Mouse (Mus musculus) ZHBTc4 (cell line): ENCODE data around the gene Hbb-bh2.
"Not testable (repeated sequence)": the region's sequence is repeated elsewhere in the genome, so short reads cannot be mapped to it uniquely, and the experiment has no call there.

Experiments used
- DNase-seq: peaks from one replicate; pipeline ENCODE4 v3.0.0-alpha.2; 2011; ENCODE audit warnings: low read depth, low spot score

Gene Hbb-bh2

DNA sequence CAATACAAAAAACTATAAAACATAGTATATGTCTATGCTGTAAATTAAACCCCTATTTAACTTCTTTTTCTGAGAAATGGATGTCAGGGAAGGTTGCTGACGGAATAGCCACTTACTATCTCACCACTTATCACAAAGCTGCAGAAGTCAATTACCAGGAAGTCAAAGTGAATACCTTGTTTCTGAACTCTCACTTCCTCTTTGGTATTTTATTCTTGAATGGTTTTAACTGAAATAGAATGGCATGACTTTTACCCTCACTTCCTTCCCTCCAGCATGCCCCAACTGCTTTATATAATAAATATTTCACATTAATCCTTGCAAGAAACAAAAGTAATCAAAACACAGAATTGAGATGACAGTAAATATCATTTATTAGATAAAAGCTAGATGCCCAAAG lies 28.1 kb downstream of the Hbb-bh2 start:
- no peak for DNase-seq

DNA sequence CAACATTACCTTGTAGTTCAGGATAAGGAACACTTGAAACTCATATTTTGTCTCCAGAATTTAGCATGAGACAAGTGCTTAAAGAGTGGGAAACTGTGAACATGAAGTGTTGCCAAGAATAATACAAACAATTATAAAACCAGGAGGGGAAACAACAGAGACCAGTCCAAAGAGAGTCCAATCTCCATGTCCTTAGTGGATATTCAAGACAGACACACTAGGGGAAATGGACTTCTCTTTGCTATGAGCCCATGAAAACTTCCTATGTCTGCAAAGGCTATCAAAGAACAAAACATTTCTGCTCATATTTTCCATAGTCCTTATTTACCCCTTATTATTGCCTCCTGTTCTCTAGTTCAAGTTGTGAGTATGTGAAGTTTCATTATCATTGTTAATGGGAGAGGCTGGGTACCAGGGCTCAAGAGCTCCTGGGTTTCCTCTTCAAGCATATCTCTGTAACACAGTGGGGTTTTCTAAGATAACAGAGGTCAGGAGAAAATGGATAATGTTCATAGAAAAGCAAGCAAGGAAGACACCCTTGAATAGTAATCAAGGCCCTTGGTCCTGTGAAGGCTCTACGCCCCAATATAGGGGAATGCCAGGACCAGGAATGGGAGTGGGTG lies 29.0 kb downstream of the Hbb-bh2 start:
- DNase-seq = no peak

DNA sequence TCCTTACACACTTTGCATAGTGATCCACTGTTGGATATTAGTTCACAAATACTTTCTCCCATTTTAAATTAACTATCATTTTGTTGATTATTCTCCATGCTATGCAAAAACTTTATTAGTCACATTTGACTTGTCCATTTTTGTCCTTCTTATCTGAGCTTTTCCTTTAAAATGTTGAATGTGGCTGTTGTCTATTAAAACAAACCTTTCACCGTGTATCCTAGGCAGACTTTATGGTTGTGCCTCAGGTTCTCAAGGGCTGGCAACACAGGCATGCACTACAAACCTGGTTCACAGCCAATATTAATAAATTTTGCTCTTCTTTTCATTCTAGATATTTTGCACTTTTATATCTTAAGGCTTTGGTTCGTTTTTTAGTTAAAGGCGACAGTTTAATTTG lies 29.6 kb downstream of the Hbb-bh2 start:
- DNase-seq = no peak

DNA sequence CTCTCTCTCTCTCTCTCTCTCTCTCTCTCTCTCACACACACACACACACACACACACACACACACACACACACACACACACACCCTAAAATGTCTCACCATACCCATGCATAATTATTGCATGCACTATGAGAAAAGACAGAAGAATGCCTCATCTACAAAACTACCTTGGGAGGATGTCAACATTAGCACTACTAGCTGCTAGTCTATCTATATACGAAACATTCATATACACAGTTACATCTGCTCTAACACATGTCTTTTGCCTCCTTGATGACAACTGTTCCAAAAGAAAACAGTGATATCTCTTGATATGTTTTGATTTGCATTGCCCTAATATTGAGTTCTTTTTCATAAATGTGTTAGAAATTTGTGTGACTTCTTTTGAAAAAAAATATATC lies 30.0 kb downstream of the Hbb-bh2 start:
- no peak for DNase-seq

DNA sequence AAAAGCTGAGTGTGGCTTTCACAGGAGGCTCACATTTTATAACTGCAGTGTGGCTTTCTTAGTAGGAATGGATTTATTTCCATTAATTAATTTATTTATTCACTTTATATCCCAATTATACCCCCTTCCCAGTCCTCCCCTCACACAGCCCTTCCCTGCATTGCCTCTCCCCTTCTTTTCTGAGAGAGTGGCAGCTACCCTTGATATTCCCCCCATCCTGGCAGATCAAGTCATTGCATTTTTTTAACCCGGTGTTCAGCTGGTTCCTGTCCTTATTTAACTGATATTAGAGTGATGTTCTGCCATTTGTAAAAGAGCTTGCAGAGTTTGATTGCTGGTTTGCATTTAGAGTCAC lies 30.5 kb downstream of the Hbb-bh2 start:
- no peak for DNase-seq

DNA sequence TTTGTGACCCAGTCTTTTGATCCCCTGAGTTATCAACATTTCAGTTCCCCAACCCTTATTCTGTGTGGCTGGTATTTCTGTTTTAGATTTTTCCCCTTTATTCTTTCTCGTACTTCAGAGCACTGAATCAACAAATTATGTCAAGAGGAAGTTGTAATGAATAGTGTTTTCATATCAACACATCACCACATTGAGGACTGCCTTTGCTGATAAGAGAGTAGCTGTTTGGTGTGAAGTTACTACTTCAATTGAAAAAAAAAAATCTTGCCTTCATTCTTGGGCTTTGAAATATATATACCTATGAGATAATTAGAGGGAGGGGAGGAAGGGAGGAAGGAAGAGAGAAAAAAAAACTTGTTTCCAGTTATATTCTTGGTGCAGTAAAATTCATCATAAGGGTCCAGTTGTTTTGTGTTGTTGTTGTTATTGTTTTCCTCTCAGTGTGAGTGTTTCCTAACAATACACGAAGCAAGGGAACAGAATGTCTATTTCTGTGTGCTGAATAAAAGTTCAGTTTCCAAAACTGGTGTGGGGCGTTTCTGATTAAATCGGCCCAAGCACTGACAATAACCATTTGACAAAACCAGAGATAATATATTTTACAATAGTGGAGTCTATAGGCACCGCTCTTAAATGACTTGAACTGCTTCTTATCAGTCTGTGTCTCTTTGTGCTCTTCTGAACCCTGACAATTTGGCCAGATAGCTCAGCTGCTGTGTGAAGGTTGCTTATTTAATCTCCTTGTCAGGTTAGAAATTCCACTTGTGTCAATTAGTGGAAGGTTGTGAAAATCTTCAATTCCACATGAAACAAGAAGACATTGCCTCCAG lies 31.1 kb downstream of the Hbb-bh2 start:
- no peak for DNase-seq

DNA sequence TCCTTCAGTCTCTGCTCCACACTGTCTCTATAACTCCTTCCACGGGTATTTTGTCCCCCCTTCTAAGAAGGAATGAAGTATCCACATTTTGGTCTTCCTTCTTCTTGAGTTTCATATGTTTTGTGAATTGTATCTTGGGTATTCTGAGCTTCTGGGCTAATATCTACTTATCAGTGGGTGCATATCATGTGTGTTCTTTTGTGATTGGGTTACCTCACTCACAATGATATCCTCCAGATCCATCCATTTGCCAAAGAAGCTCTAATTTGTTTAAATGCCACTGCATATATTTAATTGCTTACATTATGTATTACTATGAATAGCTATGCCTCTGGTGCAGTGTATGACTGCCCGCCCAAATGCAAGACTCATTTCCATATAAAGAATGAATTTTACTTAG lies 32.2 kb downstream of the Hbb-bh2 start:
- DNase-seq = not testable (repeated sequence)

DNA sequence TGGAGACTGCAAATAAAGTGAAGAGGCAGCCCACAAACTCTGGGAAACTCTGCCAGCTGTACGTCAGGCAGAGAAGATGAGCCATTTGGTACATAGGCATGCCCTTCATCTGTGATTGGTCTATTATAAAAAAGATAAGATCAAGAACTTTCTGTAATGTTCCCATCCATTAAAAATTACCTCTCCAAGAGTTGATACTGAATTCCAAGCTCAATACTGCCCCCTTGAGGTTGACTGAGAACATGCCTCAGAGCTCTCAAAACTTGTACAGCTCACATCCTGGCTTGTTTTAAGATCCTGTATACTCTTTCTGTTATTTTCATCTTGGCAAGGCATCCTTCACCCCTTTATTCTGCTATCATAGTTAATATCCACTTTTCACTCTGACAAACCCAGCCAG lies 33.5 kb downstream of the Hbb-bh2 start:
- DNase-seq = peak; percentile 61

DNA sequence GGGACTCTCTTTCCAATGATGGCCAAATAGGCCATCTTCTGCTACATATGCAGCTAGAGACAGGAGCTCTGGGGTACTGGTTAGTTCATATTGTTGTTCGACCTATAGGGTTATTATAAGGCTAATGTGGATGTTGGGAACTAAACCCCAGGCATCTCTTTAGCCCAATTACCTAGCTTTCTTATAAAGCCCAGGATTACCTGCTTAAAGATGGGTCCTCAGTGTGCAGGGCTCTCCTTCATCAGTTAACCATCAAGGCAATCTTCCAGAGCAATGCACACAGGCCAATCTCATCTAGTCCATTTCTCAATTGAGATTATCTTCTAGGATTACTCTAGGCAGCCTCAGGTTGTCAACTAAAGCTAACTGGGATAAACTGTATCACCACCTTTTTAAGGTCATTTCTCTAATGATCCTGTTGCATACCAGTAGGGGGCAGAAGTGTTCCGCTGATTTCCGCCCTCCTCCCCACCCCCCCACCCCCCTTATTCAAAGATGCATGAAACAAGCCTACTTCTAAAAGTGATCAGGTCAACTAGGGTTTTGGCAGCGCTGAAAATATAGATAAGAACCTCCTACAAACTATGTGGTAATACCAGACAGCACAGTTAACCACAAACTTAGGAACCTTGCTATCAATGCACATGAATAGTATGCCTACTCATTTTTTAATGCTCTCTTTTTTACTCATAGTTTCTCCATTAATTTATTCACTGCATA lies 47.5 kb downstream of the Hbb-bh2 start:
- DNase-seq = peak; percentile 7

DNA sequence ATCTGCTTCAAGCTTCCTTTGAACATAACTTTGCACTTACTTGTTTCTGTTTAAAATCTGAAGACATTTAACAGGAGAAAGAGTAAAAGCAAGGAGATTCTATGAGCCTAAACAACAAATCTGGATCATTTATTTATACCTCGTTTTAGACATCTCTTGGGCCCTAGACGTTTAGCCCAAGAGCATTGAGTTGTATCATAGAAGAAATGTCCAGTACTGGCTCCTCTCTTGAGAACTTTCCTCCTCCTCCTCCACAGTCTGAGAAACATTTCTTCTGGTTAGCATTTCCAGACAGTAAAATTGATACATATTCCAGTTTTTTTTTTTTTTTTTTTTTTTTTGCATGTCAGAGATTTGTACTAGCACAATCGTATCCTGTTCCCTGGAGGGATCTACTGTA lies 48.6 kb downstream of the Hbb-bh2 start, which contains the start of gene Olfr67:
TSS of gene Olfr67 (minus strand) at position 101 of the 400 bp plus-strand sequence.
- DNase-seq = no peak
